Mouse (Mus musculus): ENCODE measurements around the gene Hist2h3b.

The Hist2h3b gene

DNA sequence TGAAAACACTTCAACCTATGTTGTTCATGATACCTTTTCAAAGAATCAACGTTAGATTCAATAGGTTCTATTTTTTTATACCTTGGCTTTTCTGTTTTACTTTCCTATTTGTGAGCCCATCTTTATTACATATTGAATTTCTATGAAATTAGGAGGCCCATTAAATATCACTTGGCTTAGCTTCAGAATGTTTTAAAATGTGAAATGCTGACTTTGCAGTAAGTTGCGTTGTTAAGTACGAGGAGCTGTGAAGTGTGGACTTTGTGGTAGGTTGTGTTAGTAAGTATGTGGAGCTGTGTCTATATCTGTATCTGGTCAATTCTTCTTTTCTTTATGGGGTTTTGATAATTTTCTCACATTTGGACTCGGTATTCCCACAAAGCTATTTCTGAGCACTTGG, 29.9 kb downstream of the Hist2h3b start:
- DNase-seq (ENCODE audit: low spot score in 2 of 2) = no peak

DNA sequence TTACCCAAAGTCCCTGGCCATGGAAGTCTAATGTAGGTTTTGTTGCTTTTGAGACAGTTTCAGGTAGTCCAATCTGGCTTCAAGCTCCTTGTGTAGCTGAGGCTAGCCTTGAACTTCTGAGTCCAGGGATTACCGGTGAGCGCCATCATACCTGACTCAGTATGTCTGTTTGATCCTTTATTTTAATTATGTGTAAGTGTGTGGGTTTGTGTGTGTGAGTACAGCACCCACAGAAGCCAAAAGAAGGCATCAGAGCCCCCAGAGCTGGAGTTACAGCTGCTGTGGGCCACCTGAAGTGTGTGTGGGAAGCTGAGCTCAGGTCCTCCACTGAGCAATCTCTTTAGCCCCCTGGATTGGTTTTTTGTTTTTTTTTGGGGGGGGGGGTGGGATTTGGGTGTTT, 31.1 kb downstream of the Hist2h3b start:
- no peak for DNase-seq (ENCODE audit: low spot score in 2 of 2)

DNA sequence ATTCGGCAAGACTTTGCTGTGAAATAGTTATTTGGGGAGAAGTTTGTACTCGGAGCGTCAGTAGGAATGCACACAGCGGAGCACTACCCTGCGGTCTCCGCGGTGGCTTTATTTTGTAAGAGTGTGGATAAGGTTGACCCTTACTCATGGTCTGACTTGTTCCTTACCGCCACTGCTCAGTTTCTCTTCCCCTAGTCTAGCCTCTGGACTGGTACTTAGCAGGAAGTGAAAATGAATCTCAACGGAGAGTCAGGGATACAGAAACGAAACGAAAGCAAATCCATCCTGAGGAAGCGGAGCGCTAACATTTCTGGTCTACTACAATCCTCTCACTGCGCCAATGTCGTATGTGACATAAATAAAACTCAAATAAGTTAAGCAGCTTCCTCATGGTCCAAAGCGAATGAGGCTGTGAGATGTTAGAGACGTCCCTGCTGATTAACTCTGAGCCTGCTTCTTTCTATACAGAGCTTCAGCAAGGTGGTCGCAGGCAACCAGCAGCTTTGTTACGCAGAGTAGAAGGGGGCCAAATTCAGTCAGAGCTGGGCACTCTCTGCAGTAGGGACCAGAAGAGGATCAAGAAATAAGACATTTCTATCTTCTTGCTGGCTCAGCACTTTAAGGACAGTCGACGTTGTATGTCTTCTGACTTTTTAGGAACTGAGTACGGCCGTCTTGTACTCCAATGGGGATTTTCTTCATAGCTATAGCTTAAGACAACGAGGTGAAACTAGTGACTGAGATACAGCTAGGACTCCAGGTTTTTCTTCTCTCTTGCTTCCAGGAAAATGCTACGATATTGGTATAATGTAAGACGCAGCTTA, 32.5 kb downstream of the Hist2h3b start:
- DNase-seq (ENCODE audit: low spot score in 2 of 2) = no peak

DNA sequence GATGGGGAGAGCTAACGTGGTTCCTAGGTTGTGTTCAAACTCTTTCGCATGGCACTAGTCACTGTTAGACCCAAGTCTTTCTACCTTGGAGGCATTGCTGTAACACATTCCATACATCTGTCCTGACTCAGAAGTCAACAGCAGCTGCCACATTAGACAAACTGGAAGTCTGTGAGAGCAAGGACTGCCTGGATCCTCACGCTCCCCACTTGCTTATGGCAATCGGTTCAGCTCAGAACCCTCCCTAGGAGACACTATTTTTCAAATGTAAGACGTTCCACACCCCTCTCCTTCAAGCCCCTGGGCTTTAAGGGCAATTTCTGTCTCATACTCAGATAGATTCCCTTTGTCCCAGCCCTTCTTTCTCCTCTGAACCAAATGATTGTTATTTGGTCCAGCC, 33.6 kb downstream of the Hist2h3b start:
- no peak for DNase-seq (ENCODE audit: low spot score in 2 of 2)

DNA sequence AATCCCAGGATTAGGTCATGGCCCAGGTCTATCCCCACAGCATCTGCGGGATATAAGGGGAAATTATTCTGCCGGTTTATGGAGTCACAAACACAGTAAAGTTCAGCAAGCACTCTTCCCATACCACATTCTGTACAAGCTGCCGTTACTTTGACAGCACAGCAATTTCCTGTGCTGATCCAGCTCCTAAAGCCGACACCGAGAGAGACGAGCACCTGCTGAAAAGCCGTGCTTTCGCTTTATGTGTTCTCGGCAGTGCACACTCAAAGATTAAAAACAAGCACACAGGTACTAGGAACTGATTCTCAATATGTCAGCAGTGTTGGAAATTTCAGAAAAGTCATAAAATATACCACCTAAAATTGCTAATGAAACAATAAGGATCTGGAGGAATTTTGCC, 38.1 kb downstream of the Hist2h3b start:
- no peak for DNase-seq (ENCODE audit: low spot score in 2 of 2)

DNA sequence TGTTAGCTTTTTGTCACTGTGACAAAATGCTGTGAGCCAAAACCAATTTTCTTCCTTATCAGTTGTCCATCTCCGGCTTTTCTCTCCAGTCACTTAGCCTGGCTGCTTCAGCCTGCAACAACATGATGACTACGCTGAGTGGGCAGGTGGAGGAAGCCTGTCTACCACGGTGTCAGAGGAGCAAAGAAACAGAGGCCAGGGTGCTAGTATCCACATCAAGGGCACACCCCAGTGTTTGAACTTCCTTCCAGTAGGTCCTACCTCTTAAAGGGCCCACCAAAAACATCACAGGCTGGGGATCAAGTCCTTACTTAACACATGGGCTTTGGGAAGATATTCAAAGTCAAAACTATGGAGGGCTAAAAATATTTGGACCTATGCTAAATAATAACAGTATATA, 41.0 kb downstream of the Hist2h3b start:
- no peak for DNase-seq (ENCODE audit: low spot score in 2 of 2)

DNA sequence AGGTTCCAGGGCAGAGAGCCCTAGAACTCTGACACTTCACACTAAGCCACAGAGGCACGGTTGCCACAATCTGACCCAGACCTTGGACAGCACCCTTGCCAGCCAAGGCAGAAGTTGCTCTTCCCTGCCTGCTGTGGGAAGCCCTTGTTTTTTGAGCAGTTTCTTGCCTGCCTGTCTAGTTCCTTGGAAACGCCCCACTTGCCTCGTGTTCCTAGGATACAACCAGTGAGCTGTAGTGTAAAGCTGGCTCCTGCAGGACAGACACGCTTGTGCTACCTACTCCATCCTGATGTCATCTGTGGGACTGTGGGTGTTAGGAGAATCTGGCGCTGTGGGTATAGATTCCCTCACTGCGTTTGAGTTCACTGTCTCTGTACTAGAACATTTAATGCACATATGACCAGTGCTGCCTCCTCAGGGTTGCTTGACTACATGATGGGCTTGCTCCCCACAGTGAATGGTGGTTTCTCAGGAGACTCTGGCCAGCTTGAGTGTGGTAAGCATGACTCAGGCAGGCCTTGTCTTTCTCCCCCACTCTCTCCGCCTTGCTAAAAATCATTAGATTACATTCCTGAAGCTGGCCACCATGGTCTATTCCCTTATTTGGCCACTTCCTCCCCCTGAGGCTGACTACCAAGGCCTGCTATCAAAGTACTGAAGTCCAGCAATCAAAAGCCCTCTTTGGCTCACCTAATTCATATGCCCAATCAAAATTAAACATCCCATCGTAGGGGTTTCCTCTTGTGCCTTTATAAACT, 44.1 kb downstream of the Hist2h3b start:
- DNase-seq (ENCODE audit: low spot score in 2 of 2) = no peak

Measured in frontal cortex, postnatal 25 days (tissue).